Mouse (Mus musculus): ENCODE measurements around the gene Gm11939.
A peak's percentile ranks its signal among the peaks of the same experiment; 100 is the strongest.
"Not testable (repeated sequence)": the region's sequence is repeated elsewhere in the genome, so short reads cannot be mapped to it uniquely, and the experiment has no call there.

The Gm11939 gene

DNA sequence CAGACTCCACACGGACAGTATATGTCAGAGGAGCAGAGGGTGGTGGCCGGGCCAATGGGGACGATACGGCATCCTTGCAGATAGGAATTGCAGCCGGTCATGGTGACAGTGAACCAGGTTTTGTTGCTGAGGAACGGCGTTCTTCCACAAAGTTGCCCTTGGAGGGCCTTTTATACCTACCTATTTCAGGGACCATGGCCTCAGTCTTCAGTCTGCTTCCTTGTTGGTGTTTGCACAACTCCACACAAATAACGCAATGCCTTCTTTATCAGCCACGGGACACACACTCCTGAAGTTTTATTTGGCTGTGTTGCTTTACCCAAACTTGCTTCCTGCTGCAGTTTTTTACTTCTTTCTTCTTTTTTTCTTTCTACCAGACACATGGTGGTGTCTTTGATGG is at the start of gene Gm11939:
TSS of gene Gm11939 (minus strand) at position 101 of the 400 bp plus-strand sequence.
- DNase-seq = no peak

GRCm38 (mm10) chr11:99603208-99603607 is 43.9 kb upstream of the Gm11939 start, which contains the start of gene Gm11938:
TSS of gene Gm11938 (minus strand) at chr11:99603308.
- not testable (repeated sequence) for DNase-seq

GRCm38 (mm10) chr11:99597742-99598141 is 38.5 kb upstream of the Gm11939 start, which contains the start of gene Krtap9-3:
TSS of gene Krtap9-3 (minus strand) at chr11:99598105.
- not testable (repeated sequence) for DNase-seq

GRCm38 (mm10) chr11:99590981-99591380 is 31.7 kb upstream of the Gm11939 start, which contains the start of gene Krtap1-3:
TSS of gene Krtap1-3 (minus strand) at chr11:99591339.
- no peak for DNase-seq

GRCm38 (mm10) chr11:99585096-99585495 is 25.8 kb upstream of the Gm11939 start:
- no peak for DNase-seq

- DNase-seq = no peak
Measured at GRCm38 (mm10) chr11:99583245-99583704, 24.0 kb upstream of the Gm11939 start, which contains the start of gene Krtap1-4. TSS of gene Krtap1-4 (minus strand) at chr11:99583654.

- no peak for DNase-seq
Measured at GRCm38 (mm10) chr11:99581564-99581963, 22.3 kb upstream of the Gm11939 start.

GRCm38 (mm10) chr11:99581051-99581450 is 21.8 kb upstream of the Gm11939 start:
- no peak for DNase-seq

- no peak for DNase-seq
Measured at GRCm38 (mm10) chr11:99580636-99581035, 21.4 kb upstream of the Gm11939 start, which contains the start of gene Krtap1-5. TSS of gene Krtap1-5 (minus strand) at chr11:99581016.

GRCm38 (mm10) chr11:99574106-99574505 is 14.8 kb upstream of the Gm11939 start:
- peak; percentile 66 to 77 for DNase-seq

- no peak for DNase-seq
Measured at GRCm38 (mm10) chr11:99573164-99573563, 13.9 kb upstream of the Gm11939 start.

DNA sequence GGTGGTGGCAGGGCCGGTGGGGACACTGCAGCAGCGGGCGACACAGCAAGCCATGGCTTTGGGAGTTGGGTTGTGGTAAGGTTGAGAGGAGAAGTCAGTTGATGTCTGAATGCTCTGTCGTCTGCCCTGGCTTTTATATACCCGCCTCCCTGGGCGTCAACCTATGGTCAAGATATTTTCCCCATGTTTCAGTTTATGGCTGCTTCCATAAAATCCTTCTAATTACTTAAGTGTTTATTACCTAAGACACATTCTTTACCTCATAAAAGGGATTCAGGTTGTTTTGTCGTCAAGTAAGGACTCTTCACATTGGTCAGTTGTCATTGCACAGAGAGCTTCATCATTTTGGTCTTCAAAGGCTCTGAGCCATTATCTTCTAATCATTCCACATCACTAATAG is 7.3 kb upstream of the Gm11939 start, which contains the start of gene Krtap3-1:
TSS of gene Krtap3-1 (minus strand) at position 101 of the 400 bp plus-strand sequence.
- no peak for DNase-seq

- DNase-seq = no peak
Measured at GRCm38 (mm10) chr11:99562580-99562979, 3.3 kb upstream of the Gm11939 start.

DNA sequence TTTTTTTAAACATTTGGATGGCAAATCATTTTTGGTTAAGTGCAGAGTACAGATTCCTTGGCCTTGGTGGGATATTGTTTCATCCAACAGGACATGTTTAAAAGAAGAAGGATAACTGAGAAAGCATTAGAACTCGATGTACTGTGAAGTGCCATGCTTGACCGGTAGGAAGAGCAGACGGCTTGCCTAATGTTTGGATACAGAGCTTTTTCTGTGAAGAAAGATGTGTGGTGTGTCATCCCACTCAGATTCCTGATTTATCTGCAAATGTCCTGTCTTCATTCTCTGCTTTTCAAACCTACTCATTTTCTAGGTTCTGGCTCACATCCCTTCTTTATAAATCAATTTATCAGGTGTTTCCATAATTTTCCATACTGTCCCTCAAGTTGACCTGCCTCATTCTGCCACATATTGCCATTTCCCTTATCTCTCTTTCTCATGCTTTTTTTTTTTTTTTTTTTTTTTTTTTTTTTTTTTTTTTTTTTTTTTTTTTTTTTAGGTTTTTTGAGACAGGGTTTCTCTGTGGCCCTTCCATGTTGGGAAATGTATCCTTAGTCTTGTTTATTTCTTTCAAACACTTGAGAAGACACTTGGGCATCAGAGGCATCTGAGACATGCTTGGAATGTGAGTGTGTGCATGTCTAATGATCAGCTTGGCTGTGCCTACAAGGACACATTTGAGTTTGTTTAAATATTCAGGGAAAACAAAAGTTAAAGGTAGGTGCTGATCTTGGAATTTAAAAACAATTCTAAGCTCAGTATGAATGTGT is 1.1 kb downstream of the Gm11939 start:
- DNase-seq = no peak

DNA sequence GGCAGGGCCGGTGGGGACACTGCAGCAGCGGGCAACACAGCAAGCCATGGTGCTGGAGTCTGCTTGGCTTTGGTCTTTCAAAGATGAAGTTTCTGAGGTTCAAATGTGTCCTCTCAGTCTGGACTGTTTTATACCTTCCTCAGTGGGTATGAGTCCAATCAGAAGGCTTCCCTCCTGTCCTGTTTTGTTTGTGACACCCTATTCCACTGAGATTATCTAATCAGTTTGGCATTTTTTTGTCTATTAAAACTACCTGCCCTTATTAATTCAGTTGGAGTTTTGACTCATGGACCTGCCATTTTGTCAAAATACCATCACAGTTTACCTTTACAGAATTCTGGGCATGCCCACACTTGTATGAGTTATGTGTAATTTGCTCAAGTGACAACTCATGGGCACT is 2.5 kb downstream of the Gm11939 start, which contains the start of gene Krtap3-2:
TSS of gene Krtap3-2 (minus strand) at position 101 of the 400 bp plus-strand sequence.
- DNase-seq = no peak

GRCm38 (mm10) chr11:99556195-99556594 is 3.1 kb downstream of the Gm11939 start:
- DNase-seq = no peak

- no peak for DNase-seq
Measured at GRCm38 (mm10) chr11:99550765-99551164, 8.5 kb downstream of the Gm11939 start, which contains the start of gene Krtap3-3. TSS of gene Krtap3-3 (minus strand) at chr11:99550865.

- DNase-seq = no peak
Measured at GRCm38 (mm10) chr11:99547892-99548291, 11.4 kb downstream of the Gm11939 start.

DNA sequence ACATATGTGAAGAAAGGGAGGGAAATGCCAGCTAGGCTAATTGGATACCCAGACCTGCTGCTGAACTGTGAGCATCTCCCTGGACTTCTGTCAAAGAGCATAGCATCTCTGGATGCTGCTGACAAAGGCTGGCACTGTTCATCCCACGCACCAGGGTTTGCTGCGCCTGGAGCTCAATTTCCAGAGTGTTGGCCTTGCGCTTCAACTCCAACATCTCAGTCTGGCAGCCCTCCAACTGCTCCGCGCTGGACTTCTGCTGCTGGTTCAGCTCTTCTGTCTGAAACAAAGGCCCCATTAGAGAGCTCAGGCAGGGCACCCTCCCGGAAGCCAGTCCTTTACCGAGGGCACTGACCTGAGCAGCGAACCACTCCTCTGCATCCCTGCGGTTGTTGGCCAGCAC is 19.5 kb downstream of the Gm11939 start:
- DNase-seq = peak; percentile 56

- DNase-seq = no peak
Measured at GRCm38 (mm10) chr11:99521288-99521860, 37.9 kb downstream of the Gm11939 start, which contains the start of gene Krt39. TSS of gene Krt39 (minus strand) at chr11:99521338.

- no peak for DNase-seq
Measured at GRCm38 (mm10) chr11:99514098-99514497, 45.2 kb downstream of the Gm11939 start.
